In genomic region chr1:34602363-34602762, GRCm38 (mm10) we compare ENCODE assay signal across 9 mouse cellular contexts. TPM values are rescaled to one million over a fixed set of nuclear protein-coding genes. Genes with fewer than 3 reads are reported as not detected.
DNase-seq lines count a peak whose midpoint lies in the region; ATAC-seq and TF ChIP-seq lines count a peak whose summit lies in the region.
"Had no signal": no experiment of that assay in that cellular context is flagged by ENCODE, and none has a peak within 500 bp of the region (broad histone marks: within the 10 kb centered on the region; RNA-seq: fewer than 3 reads in every experiment).

No protein-coding gene starts in this region.

- H3K4me1 ChIP-seq in bone marrow macrophage, adult 2 months (ENCODE audit: control insufficient read depth, insufficient read depth, low read length), result no peaks in the 10 kb centered on the region
- H3K4me1 ChIP-seq in embryonic facial prominence, embryonic 14.5 days (ENCODE audit: control insufficient read depth, insufficient read depth, low read length), result no peaks in the 10 kb centered on the region
- H3K4me1 ChIP-seq in heart, postnatal 0 days (ENCODE audit: control insufficient read depth, insufficient read depth), result no peaks in the 10 kb centered on the region
- H3K4me1 ChIP-seq: limb, embryonic 15.5 days had no signal

- WGBS in embryonic facial prominence, embryonic 14.5 days, result 5% methylated on average over 8 of the region's 8 CpGs
- WGBS in heart, postnatal 0 days, result 8% methylated on average over 8 of the region's 8 CpGs

- TF ChIP-seq POLR2A in bone marrow macrophage, adult 2 months (IDR thresholded peaks at IDR 0.05; ENCODE audit: borderline replicate concordance, low read depth, low read length), result no peak

- no peak overlapping the region for H3K27ac ChIP-seq in bone marrow macrophage, adult 2 months (ENCODE audit: insufficient read depth, low read depth, low read length)
- H3K27ac ChIP-seq in embryonic facial prominence, embryonic 14.5 days (replicated peaks; ENCODE audit: low read depth, low read length), result no peak overlapping the region
- H3K27ac ChIP-seq in heart, postnatal 0 days (ENCODE audit: low read depth), result no peak overlapping the region
- H3K27ac ChIP-seq: limb, embryonic 15.5 days had no signal

- no peak for TF ChIP-seq EP300 in heart, postnatal 0 days (IDR thresholded peaks at IDR 0.05; ENCODE audit: low read depth)

- H3K4me3 ChIP-seq in bone marrow macrophage, adult 2 months (ENCODE audit: insufficient read depth, low read length), result no peak overlapping the region
- no peak overlapping the region for H3K4me3 ChIP-seq in embryonic facial prominence, embryonic 14.5 days (ENCODE audit: low read depth, low read length)
- no peak overlapping the region for H3K4me3 ChIP-seq in heart, postnatal 0 days (ENCODE audit: low read depth, low read length)
- H3K4me3 ChIP-seq: limb, embryonic 15.5 days had no signal

- no peak overlapping the region for H3K9ac ChIP-seq in embryonic facial prominence, embryonic 14.5 days (ENCODE audit: low read depth, low read length)
- no peak overlapping the region for H3K9ac ChIP-seq in heart, postnatal 0 days (replicated peaks; ENCODE audit: low read depth, low read length)
- H3K9ac ChIP-seq: limb, embryonic 15.5 days had no signal

- H3K9me3 ChIP-seq in embryonic facial prominence, embryonic 14.5 days (ENCODE audit: control insufficient read depth, low read length), result no peaks in the 10 kb centered on the region
- no peaks in the 10 kb centered on the region for H3K9me3 ChIP-seq in heart, postnatal 0 days (replicated peaks; ENCODE audit: control insufficient read depth, low read length)
- H3K9me3 ChIP-seq: limb, embryonic 15.5 days had no signal

- ATAC-seq in embryonic facial prominence, embryonic 14.5 days (ENCODE audit: low read depth), result peak; percentile 70
- peak; percentile 58; the same call in 1 of the 2 replicates for ATAC-seq in heart, postnatal 0 days (ENCODE audit: insufficient read depth, low read depth)

- no peaks in the 10 kb centered on the region for H3K36me3 ChIP-seq in embryonic facial prominence, embryonic 14.5 days (ENCODE audit: control insufficient read depth, insufficient read depth, low read length)
- H3K36me3 ChIP-seq in heart, postnatal 0 days (replicated peaks; ENCODE audit: control insufficient read depth, insufficient read depth, low read length), result no peaks in the 10 kb centered on the region
- H3K36me3 ChIP-seq: limb, embryonic 15.5 days had no signal

- DNase-seq in MEL-GATA-1-ER (ENCODE audit: extremely low read depth, low read depth), result peak; percentile 50
- peak; percentile 85 for DNase-seq in embryonic facial prominence, embryonic 14.5 days (ENCODE audit: low spot score)
- peak; percentile 73 for DNase-seq in heart, postnatal 0 days (ENCODE audit: low spot score)
- peak; percentile 40 to 86 for DNase-seq in kidney, postnatal 36 days
- DNase-seq in lung, postnatal 10 days, result peak; percentile 68
- DNase-seq in retina, postnatal 1 day, result peak; percentile 85
- DNase-seq in yolk sac, embryonic 10.5 days (ENCODE audit: low spot score), result peak; percentile 65

- TF ChIP-seq CTCF in bone marrow macrophage, adult 2 months (IDR thresholded peaks at IDR 0.05; ENCODE audit: low read depth, low read length), result peak; percentile 89
- peak; percentile 97 for TF ChIP-seq CTCF in heart, postnatal 0 days (IDR thresholded peaks at IDR 0.05; ENCODE audit: low read depth)

- H3K4me2 ChIP-seq in embryonic facial prominence, embryonic 14.5 days (ENCODE audit: low read depth, low read length), result no peak overlapping the region
- H3K4me2 ChIP-seq in heart, postnatal 0 days (ENCODE audit: low read depth, low read length), result no peak overlapping the region
- H3K4me2 ChIP-seq: limb, embryonic 15.5 days had no signal

- no peaks in the 10 kb centered on the region for H3K27me3 ChIP-seq in embryonic facial prominence, embryonic 14.5 days (replicated peaks; ENCODE audit: control insufficient read depth, insufficient read depth, low read length)
- no peaks in the 10 kb centered on the region for H3K27me3 ChIP-seq in heart, postnatal 0 days (ENCODE audit: control insufficient read depth, insufficient read depth, low read length)
- H3K27me3 ChIP-seq: limb, embryonic 15.5 days had no signal

RNA-seq across cellular contexts. Expression of gene Amer3, which starts 22.9 kb away (rescaled TPM):
- polyA plus RNA-seq in bone marrow macrophage, adult 2 months (2012; ENCODE audit: insufficient read depth, insufficient read length, missing spikeins), result not detected in 2 replicates
- 1.1 TPM in 2 replicates for polyA plus RNA-seq in embryonic facial prominence, embryonic 14.5 days (2014; fragmentation: Nextera tagmentation; extraction: Ambion mirVana)
- total RNA-seq in heart, postnatal 0 days (2014; rRNA removed; ENCODE audit: low replicate concordance), result 0.08 TPM in 1 of 2 replicates, not detected in the other
- not detected in 2 replicates for polyA plus RNA-seq in heart, postnatal 0 days (2015; fragmentation: Nextera tagmentation; extraction: Ambion mirVana)

RNA-seq across cellular contexts. Expression of gene Prss40, which starts 41.6 kb away (rescaled TPM):
- not detected in 2 replicates for polyA plus RNA-seq in bone marrow macrophage, adult 2 months (2012; ENCODE audit: insufficient read depth, insufficient read length, missing spikeins)
- not detected in 2 replicates for polyA plus RNA-seq in embryonic facial prominence, embryonic 14.5 days (2014; fragmentation: Nextera tagmentation; extraction: Ambion mirVana)
- not detected in 2 replicates for total RNA-seq in heart, postnatal 0 days (2014; rRNA removed; ENCODE audit: low replicate concordance)
- not detected in 2 replicates for polyA plus RNA-seq in heart, postnatal 0 days (2015; fragmentation: Nextera tagmentation; extraction: Ambion mirVana)
- polyA plus RNA-seq: limb, embryonic 15.5 days had no signal
